Mouse (Mus musculus): ENCODE measurements at regions not wholly inside any gene's neighbourhood (a gene's known extent, or its start where the extent isn't known, plus 50 kb on each side); places are given as distances from the start of the nearest gene placed in this dataset.

GRCm38 (mm10) chr15:21780040-21780439, 768.8 kb upstream of the Cdh18 start:
- no peak overlapping the region for H3K4me2 ChIP-seq (ENCODE audit: low read depth, low read length)
- no peaks in the 10 kb centered on the region for H3K36me3 ChIP-seq (ENCODE audit: insufficient read depth, low read length)
- no peak for ATAC-seq
- 77% methylated on average over 2 of the region's 2 CpGs for WGBS
- H3K27me3 ChIP-seq (ENCODE audit: insufficient read depth, low read length): no peaks in the 10 kb centered on the region
- no peak for DNase-seq (ENCODE audit: low spot score)
- no peak overlapping the region for H3K9ac ChIP-seq (replicated peaks; ENCODE audit: low read length)
- no peak overlapping the region for H3K27ac ChIP-seq
- no peaks in the 10 kb centered on the region for H3K4me1 ChIP-seq (ENCODE audit: insufficient read depth, low read length)
- H3K4me3 ChIP-seq (ENCODE audit: low read length): no peak overlapping the region
- no peak for TF ChIP-seq CTCF (IDR thresholded peaks at IDR 0.05; ENCODE audit: low read depth)
- H3K9me3 ChIP-seq (ENCODE audit: low read length): no peaks in the 10 kb centered on the region

- Histone ChIP-seq H3K9ac (replicated peaks; ENCODE audit: low read length) (no peak overlapping the region), H3K27me3 (ENCODE audit: insufficient read depth, low read length) (no peaks in the 10 kb centered on the region), H3K4me1 (ENCODE audit: insufficient read depth, low read length) (no peaks in the 10 kb centered on the region), H3K4me3 (ENCODE audit: low read length) (no peak overlapping the region), H3K36me3 (ENCODE audit: insufficient read depth, low read length) (no peaks in the 10 kb centered on the region), H3K27ac (no peak overlapping the region), H3K9me3 (ENCODE audit: low read length) (no peaks in the 10 kb centered on the region), H3K4me2 (ENCODE audit: low read depth, low read length) (no peak overlapping the region)
- 0 out of 2 replicates have a peak, but pooled peaks have one; percentile 61 for ATAC-seq
- DNase-seq (ENCODE audit: low spot score): peak; percentile 21
- TF ChIP-seq CTCF (IDR thresholded peaks at IDR 0.05; ENCODE audit: low read depth): no peak
- 46% methylated on average over 3 of the region's 3 CpGs for WGBS
Measured at GRCm38 (mm10) chr15:21780701-21781100, 768.1 kb upstream of the Cdh18 start.

All from hindbrain, postnatal 0 days (tissue).